Mouse (Mus musculus): Measurements from ENCODE around the gene Sez6l2.

- TF ChIP-seq POLR2A (IDR thresholded peaks at IDR 0.05; ENCODE audit: borderline replicate concordance, low read depth, low read length) (no peak), CTCF (IDR thresholded peaks at IDR 0.05; ENCODE audit: low read depth, low read length) (no peak)
Observed at GRCm38 (mm10) chr7:127016481-127016485, 65.9 kb downstream of the Sez6l2 start, which contains the start of gene Pagr1b.
